Mouse (Mus musculus) heart, postnatal 0 days (tissue): ENCODE measurements around the gene Spta1. TPM values are rescaled to one million over a fixed set of nuclear protein-coding genes. Genes with fewer than 3 reads are reported as not detected.

Experiments used
- ATAC-seq: fragments of 200-750 bp; cut with Nextera tagmentation; 2 replicates; pipeline ENCODE4 v1.8.0; 2017; ENCODE audit warnings: low read depth, moderate number of reproducible peaks, moderate library complexity; ENCODE audit not compliant: insufficient read depth
- DNase-seq: peaks from one replicate; pipeline ENCODE4 v3.0.0-alpha.2; 2016; ENCODE audit warnings: low spot score
- H3K27ac ChIP-seq: fragments of 300-500 bp; sonication (generic); 2 replicates; pipeline ENCODE4 v1.5.1; 2014; ENCODE audit warnings: low read depth, mild to moderate bottlenecking
- H3K27me3 ChIP-seq: fragments of 300-500 bp; sonication (generic); 2 replicates; pipeline ENCODE4 v1.6.1; 2014; ENCODE audit warnings: low read length, mixed read lengths; ENCODE audit not compliant: control insufficient read depth, insufficient read depth
- H3K36me3 ChIP-seq: fragments of 300-500 bp; sonication (generic); replicated peaks from 2 replicates; pipeline ENCODE4 v1.6.1; 2014; ENCODE audit warnings: low read length, mixed read lengths; ENCODE audit not compliant: control insufficient read depth, insufficient read depth
- H3K4me1 ChIP-seq: fragments of 300-500 bp; sonication (generic); 2 replicates; pipeline ENCODE4 v1.6.1; 2014; ENCODE audit warnings: antibody characterized with exemption; ENCODE audit not compliant: control insufficient read depth, insufficient read depth
- H3K4me2 ChIP-seq: fragments of 300-500 bp; sonication (generic); 2 replicates; pipeline ENCODE4 v1.6.1; 2014; ENCODE audit warnings: low read depth, mild to moderate bottlenecking, low read length, moderate library complexity
- H3K4me3 ChIP-seq: fragments of 300-500 bp; sonication (generic); 2 replicates; pipeline ENCODE4 v1.5.1; 2014; ENCODE audit warnings: low read depth, low read length
- H3K9ac ChIP-seq: fragments of 300-500 bp; sonication (generic); replicated peaks from 2 replicates; pipeline ENCODE4 v1.6.1; 2014; ENCODE audit warnings: low read depth, low read length, mixed read lengths
- H3K9me3 ChIP-seq: fragments of 300-500 bp; sonication (generic); replicated peaks from 2 replicates; pipeline ENCODE4 v1.6.1; 2016; ENCODE audit warnings: low read length; ENCODE audit not compliant: control insufficient read depth
- CTCF ChIP-seq: IDR thresholded peaks from 2 replicates; pipeline ENCODE4 v1.5.1; 2016; ENCODE audit warnings: antibody characterized with exemption, control low read depth, low read depth
- EP300 ChIP-seq: IDR thresholded peaks from 2 replicates; pipeline ENCODE4 v1.6.1; 2016; ENCODE audit warnings: antibody characterized with exemption, low read depth
- WGBS: fragments of 180-500 bp; shearing (Covaris S2); extraction: QIAGEN DNeasy Blood & Tissue Kit; methylation state at CpG from one replicate; pipeline ENCODE4 v1.1.7; 2014; 5-methylcytosine and 5-hydroxymethylcytosine counted together
- polyA plus RNA-seq: library from polyadenylated mRNA; unstranded; fragments of >200 nt; fragmentation: Nextera tagmentation; extraction: Ambion mirVana; gene quantifications from 2 replicates; pipeline ENCODE4 v1.2.1, GENCODE M21; 2015
- total RNA-seq: library from RNA; depleted of rRNA; stranded (reverse); fragments of >200 nt; gene quantifications from 2 replicates; pipeline ENCODE4 v1.2.3, GENCODE M21; 2014; ENCODE audit warnings: low replicate concordance

Gene Spta1
- total and polyA plus RNA-seq, 2 experiments from 2014 or later = 1.5 to 1.9 TPM

DNA sequence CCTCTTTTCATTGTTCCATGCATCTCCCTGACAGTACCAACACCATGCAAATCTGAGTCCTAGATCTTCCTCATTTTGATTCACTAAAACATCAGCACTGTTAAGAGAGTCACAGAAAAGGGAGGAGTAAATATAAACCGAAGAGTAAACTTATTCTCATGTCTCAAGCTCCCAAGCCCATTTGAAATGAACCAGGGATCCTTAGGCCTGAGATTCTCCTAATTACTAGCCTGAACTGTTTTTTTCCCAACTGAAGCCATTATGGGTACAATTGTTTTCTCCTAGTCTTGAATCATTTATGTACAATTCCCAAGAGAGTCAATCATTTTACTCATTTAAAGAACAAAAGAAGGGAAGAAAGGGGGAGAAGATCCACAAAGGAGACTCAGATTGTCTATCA is 17.2 kb upstream of the Spta1 start, which contains the start of gene Olfr420:
Gene Olfr420 (plus strand): TSS at position 301 of the 400 bp plus-strand sequence.
- no peaks in the 10 kb centered on the region for H3K4me1 ChIP-seq
- ATAC-seq (no peak), DNase-seq (no peak)
- WGBS = 76% methylated on average over 1 of the region's 1 CpGs
- no peaks in the 10 kb centered on the region for H3K27me3 ChIP-seq
- no peak for TF ChIP-seq CTCF
- no peak for TF ChIP-seq EP300
- H3K9me3 ChIP-seq = no peaks in the 10 kb centered on the region
- no peak within 1 kb of the TSS for H3K27ac ChIP-seq
- H3K36me3 ChIP-seq = no peaks in the 10 kb centered on the region
- no peak within 1 kb of the TSS for H3K9ac ChIP-seq
- H3K4me2 ChIP-seq = no peak within 1 kb of the TSS
- no peak within 1 kb of the TSS for H3K4me3 ChIP-seq

DNA sequence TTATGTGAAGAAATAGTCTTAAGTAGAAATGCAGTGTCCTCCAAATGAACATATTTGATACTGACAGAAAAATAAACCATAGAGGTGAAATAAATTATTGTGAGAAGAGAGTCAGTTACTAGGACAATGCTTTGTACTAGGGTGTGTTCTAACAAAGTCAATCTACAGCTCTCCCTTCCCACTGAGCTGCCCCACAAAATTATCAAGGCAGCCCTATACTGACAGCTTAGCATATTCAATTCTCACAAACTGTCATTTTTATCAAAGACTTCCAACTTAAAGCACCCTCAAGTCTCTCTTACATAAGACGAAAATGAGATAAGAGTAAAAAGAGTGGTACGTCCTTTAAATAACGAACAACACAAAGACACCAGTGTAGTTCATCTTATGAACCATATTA is 15.0 kb upstream of the Spta1 start:
- no peaks in the 10 kb centered on the region for H3K4me1 ChIP-seq
- H3K4me3 ChIP-seq = no peak overlapping the region
- H3K9ac ChIP-seq = no peak overlapping the region
- WGBS = 64% methylated on average over 3 of the region's 3 CpGs
- TF ChIP-seq CTCF (no peak), EP300 (no peak)
- H3K4me2 ChIP-seq = no peak overlapping the region
- no peaks in the 10 kb centered on the region for H3K36me3 ChIP-seq
- no peak overlapping the region for H3K27ac ChIP-seq
- ATAC-seq (no peak), DNase-seq (no peak)
- H3K27me3 ChIP-seq = no peaks in the 10 kb centered on the region
- H3K9me3 ChIP-seq = no peaks in the 10 kb centered on the region

DNA sequence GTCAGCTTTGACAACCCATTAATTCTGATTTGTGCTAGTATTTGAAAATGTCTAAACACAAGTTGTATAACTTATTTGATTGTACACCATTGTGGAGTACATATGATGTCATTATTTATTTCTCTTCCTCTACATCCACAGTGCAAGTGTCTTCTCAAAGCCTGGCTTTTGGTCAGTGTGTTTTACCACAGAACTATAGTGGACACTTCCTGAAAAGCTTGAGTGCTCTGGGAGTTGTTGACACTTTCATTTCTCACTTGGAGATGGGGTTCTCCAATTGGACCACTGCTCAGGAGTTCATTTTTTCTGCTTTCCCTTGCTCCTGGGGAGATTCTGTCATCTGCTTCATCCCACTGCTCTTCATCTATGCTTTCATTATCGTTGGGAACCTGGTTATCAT is 14.1 kb upstream of the Spta1 start:
- Histone ChIP-seq H3K9ac (no peak overlapping the region), H3K27me3 (no peaks in the 10 kb centered on the region), H3K27ac (no peak overlapping the region), H3K9me3 (no peaks in the 10 kb centered on the region), H3K4me3 (no peak overlapping the region), H3K36me3 (no peaks in the 10 kb centered on the region), H3K4me1 (no peaks in the 10 kb centered on the region), H3K4me2 (no peak overlapping the region)
- TF ChIP-seq EP300 (no peak), CTCF (no peak)
- ATAC-seq = no peak
- no peak for DNase-seq
- 59% methylated on average over 1 of the region's 1 CpGs for WGBS

DNA sequence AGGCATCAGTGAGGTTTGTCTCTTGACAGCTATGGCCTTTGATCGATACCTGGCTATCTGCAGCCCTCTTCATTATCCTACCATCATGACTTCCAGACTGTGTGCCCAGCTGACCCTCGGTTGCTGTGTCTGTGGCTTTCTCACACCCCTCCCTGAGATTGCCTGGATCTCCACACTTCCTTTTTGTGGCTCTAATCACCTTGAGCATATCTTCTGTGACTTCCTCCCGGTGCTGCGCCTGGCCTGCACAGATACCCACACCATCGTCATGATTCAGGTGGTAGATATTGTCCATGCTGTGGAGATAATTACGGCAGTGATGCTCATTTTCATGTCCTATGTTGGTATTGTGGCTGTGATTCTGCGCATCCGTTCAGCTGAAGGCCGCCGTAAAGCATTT is 13.5 kb upstream of the Spta1 start:
- Histone ChIP-seq H3K36me3 (no peaks in the 10 kb centered on the region), H3K27me3 (no peaks in the 10 kb centered on the region), H3K9me3 (no peaks in the 10 kb centered on the region), H3K27ac (no peak overlapping the region), H3K4me2 (no peak overlapping the region), H3K9ac (no peak overlapping the region), H3K4me1 (no peaks in the 10 kb centered on the region), H3K4me3 (no peak overlapping the region)
- no peak for DNase-seq
- TF ChIP-seq EP300 (no peak), CTCF (no peak)
- ATAC-seq = no peak
- 71% methylated on average over 10 of the region's 10 CpGs for WGBS

DNA sequence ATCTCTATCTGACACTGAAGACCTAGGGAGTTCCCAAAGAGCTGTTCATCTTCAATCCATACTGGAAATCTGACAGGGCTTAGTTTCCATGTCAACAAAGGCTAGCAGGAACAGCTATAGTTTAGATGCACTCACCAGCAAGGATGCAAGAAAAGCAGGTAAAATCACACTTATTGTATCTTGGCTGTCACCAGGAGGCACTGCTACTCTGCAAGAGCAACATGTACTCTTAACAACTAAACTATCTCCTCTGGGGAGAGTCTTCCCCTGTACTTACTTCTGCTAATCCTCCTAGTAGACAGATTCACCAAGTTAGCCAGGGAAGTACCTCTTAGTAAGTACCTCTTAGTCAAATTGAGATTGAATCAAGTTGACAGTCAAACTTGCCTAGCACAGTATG is 3.6 kb upstream of the Spta1 start:
- DNase-seq = no peak
- H3K9ac ChIP-seq = no peak overlapping the region

DNA sequence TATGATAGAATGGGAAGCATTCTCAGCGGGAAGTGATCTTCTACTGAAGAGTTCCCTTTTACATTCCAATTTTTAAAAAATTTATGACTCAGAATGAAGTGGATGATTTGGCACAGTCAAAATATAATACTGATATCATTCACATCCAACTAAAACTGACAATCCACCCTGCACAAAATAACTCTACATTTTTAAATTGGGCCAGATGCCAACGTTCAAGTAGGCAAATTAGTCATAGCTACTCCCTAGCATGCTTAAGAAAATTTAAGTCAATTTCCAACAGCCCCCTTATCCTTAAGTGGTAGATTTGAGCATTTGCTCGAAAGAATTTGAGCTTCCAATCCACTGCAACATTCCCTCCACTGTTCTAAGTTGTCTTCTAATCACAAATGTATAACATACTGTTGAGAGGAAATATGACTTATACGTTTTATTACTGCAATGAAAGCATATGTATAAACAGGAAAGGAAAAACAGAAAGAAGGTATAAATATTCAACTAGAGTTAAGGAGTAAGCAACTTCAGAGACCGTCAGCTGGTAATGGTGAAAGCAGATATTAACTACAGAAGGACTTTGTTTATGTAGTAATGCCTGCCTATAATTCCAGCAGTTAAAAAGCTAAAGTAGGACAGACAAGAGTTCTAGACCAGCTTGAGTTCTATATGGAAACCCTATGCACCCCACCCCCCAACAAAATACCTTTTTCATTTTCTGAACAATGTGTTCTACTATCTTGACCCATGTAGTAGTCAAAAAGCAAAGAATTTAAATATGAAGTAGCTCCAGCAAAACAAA is 1.7 kb upstream of the Spta1 start:
- ATAC-seq = no peak

More for the DNA sequence above, 3.6 kb upstream of the Spta1 start:
- TF ChIP-seq CTCF = no peak
- no peak for TF ChIP-seq EP300
- Histone ChIP-seq H3K9me3 (no peaks in the 10 kb centered on the region), H3K36me3 (no peaks in the 10 kb centered on the region), H3K4me2 (no peak overlapping the region), H3K27ac (no peak overlapping the region), H3K27me3 (no peaks in the 10 kb centered on the region), H3K4me1 (0 out of 2 replicates have a peak, but pooled peaks cover 2% of the 10 kb centered on the region), H3K4me3 (no peak overlapping the region)
- no peak for ATAC-seq

More for the DNA sequence above, 1.7 kb upstream of the Spta1 start:
- no peak overlapping the region for H3K9ac ChIP-seq
- H3K4me2 ChIP-seq = no peak overlapping the region
- TF ChIP-seq EP300 = no peak
- TF ChIP-seq CTCF = no peak
- H3K4me3 ChIP-seq = no peak overlapping the region
- H3K36me3 ChIP-seq = no peaks in the 10 kb centered on the region
- 0 out of 2 replicates have a peak, but pooled peaks cover 2% of the 10 kb centered on the region for H3K4me1 ChIP-seq
- H3K9me3 ChIP-seq = no peaks in the 10 kb centered on the region
- 72% methylated on average over 5 of the region's 5 CpGs for WGBS
- no peak for DNase-seq
- H3K27ac ChIP-seq = no peak overlapping the region
- no peaks in the 10 kb centered on the region for H3K27me3 ChIP-seq
